Mouse (Mus musculus) neural tube, embryonic 13.5 days (tissue): ENCODE measurements around the gene Afdn. TPM values are rescaled to one million over a fixed set of nuclear protein-coding genes. Genes with fewer than 3 reads are reported as not detected.
"Not testable (repeated sequence)": the region's sequence is repeated elsewhere in the genome, so short reads cannot be mapped to it uniquely, and the experiment has no call there.

Source experiments
- ATAC-seq: fragments of 200-750 bp; cut with Nextera tagmentation; 2 replicates; pipeline ENCODE4 v1.8.0; 2017; ENCODE audit warnings: low read depth, mild to moderate bottlenecking, moderate TSS enrichment, moderate library complexity
- H3K27ac ChIP-seq: fragments of 300-500 bp; sonication (generic); replicated peaks from 2 replicates; pipeline ENCODE4 v1.5.1; 2015; ENCODE audit warnings: moderate library complexity, mild to moderate bottlenecking, inconsistent platforms
- H3K27me3 ChIP-seq: fragments of 300-500 bp; sonication (generic); 2 replicates; pipeline ENCODE4 v1.6.1; 2015; ENCODE audit warnings: mild to moderate bottlenecking, inconsistent platforms
- H3K36me3 ChIP-seq: fragments of 300-500 bp; sonication (generic); 2 replicates; pipeline ENCODE4 v1.6.1; 2015; ENCODE audit warnings: mild to moderate bottlenecking, inconsistent platforms
- H3K4me1 ChIP-seq: fragments of 300-500 bp; sonication (generic); replicated peaks from 2 replicates; pipeline ENCODE4 v1.6.1; 2015; ENCODE audit warnings: inconsistent platforms
- H3K4me2 ChIP-seq: fragments of 300-500 bp; sonication (generic); 2 replicates; pipeline ENCODE4 v1.6.1; 2015; ENCODE audit warnings: inconsistent platforms, mild to moderate bottlenecking, moderate library complexity
- H3K4me3 ChIP-seq: fragments of 300-500 bp; sonication (generic); 2 replicates; pipeline ENCODE4 v1.5.1; 2015; ENCODE audit warnings: mild to moderate bottlenecking, inconsistent platforms
- H3K9ac ChIP-seq: fragments of 300-500 bp; sonication (generic); 2 replicates; pipeline ENCODE4 v1.6.1; 2015; ENCODE audit warnings: moderate library complexity, mild to moderate bottlenecking, inconsistent platforms
- H3K9me3 ChIP-seq: fragments of 300-500 bp; sonication (generic); 2 replicates; pipeline ENCODE4 v1.6.1; 2016; ENCODE audit warnings: inconsistent platforms
- WGBS: fragments of 180-500 bp; shearing (Covaris S2); methylation state at CpG from one replicate; pipeline ENCODE4 v1.1.7; 2015; 5-methylcytosine and 5-hydroxymethylcytosine counted together
- polyA plus RNA-seq: library from polyadenylated mRNA; unstranded; fragments of >200 nt; fragmentation: Nextera tagmentation; extraction: Ambion mirVana; gene quantifications from 2 replicates; pipeline ENCODE4 v1.2.1, GENCODE M21; 2015

The Afdn gene
- polyA plus RNA-seq, 1 experiment from 2014 or later, result 127 TPM

DNA sequence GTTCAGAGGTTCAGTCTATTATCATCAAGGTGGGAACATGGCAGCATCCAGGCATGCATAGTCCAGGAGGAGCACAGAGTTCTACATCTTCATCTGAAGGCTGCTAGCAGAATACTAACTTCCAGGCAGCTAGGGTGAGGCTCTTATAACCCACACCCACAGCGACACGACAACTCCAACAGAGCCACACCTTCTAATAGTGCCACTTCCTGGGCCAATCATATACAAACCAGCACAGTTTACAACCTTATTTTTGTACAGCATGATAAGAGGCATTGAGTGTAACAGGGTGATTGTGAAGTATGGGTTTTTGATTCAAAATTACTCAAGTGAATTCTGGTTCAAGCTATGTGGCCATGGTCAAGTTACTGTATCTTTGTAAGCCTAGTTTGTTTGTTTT is 29.7 kb downstream of the Afdn start:
- H3K27me3 ChIP-seq, H3K4me3 ChIP-seq, H3K36me3 ChIP-seq, H3K4me2 ChIP-seq, H3K27ac ChIP-seq, ATAC-seq, H3K9ac ChIP-seq, H3K9me3 ChIP-seq: not testable (repeated sequence)
- 98% methylated on average over 2 of the region's 2 CpGs for WGBS
- H3K4me1 ChIP-seq, result peaks cover 12% of the 10 kb centered on the region

- Histone ChIP-seq H3K27me3 (no peaks in the 10 kb centered on the region), H3K4me3 (no peak overlapping the region), H3K27ac (no peak overlapping the region), H3K9ac (no peak overlapping the region), H3K4me1 (no peaks in the 10 kb centered on the region), H3K9me3 (no peaks in the 10 kb centered on the region), H3K36me3 (no peaks in the 10 kb centered on the region), H3K4me2 (no peak overlapping the region)
- ATAC-seq, result no peak
- 83% methylated on average over 1 of the region's 1 CpGs for WGBS
Measured at GRCm38 (mm10) chr17:13797691-13798090, 37.4 kb downstream of the Afdn start.

GRCm38 (mm10) chr17:13802836-13803408 is 42.6 kb downstream of the Afdn start:
- H3K4me3 ChIP-seq, result no peak overlapping the region
- no peak for ATAC-seq
- H3K27ac ChIP-seq, result no peak overlapping the region
- peaks cover 30% of the 10 kb centered on the region for H3K36me3 ChIP-seq
- 87% methylated on average over 2 of the region's 2 CpGs for WGBS
- no peaks in the 10 kb centered on the region for H3K27me3 ChIP-seq
- no peak overlapping the region for H3K4me2 ChIP-seq
- H3K4me1 ChIP-seq, result no peaks in the 10 kb centered on the region
- H3K9ac ChIP-seq, result no peak overlapping the region
- no peaks in the 10 kb centered on the region for H3K9me3 ChIP-seq

DNA sequence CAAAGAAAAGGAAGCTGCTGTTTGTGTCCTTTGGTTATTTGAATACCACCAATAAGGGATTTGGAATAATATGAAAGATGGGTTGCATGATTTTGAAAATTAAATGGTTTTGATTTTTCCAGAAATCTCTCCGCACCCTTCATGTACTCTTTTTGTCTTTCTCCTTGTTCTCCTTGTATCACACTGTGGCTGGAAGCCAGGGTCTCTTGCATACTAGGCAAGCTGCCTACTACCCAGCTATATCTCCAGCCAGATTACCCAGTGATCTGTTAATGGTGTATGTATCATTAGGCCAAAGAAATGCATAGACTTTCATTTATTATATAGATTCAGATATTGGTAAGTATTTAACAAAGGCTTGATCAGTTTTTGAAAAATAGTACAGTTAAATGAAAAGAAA is 45.7 kb downstream of the Afdn start:
- WGBS, result 97% methylated on average over 1 of the region's 1 CpGs
- H3K27ac ChIP-seq, result no peak overlapping the region
- no peaks in the 10 kb centered on the region for H3K9me3 ChIP-seq
- H3K4me3 ChIP-seq, result no peak overlapping the region
- H3K4me2 ChIP-seq, result no peak overlapping the region
- no peaks in the 10 kb centered on the region for H3K4me1 ChIP-seq
- H3K27me3 ChIP-seq, result no peaks in the 10 kb centered on the region
- H3K36me3 ChIP-seq, result peaks cover 53% of the 10 kb centered on the region
- no peak overlapping the region for H3K9ac ChIP-seq
- no peak for ATAC-seq

DNA sequence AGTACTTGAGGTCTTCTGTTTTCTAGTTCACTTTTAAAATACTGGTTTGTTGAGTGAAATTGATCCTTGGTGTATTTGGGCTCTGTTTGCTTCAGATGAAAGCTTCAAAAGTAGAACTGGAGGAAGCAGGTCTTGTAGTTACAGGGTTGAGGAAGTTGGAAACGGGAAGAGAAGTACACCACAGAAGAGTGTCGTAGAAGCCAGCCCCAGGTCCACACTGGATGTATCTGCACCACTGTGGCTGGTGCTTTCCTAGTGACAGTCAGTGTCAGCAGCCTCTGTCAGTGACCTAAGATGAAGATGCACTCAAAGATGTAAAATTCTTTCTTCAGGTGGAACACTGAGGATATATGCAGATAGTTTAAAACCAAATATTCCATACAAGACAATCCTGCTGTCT is 57.5 kb downstream of the Afdn start:
- WGBS, result 92% methylated on average over 2 of the region's 2 CpGs
- H3K9ac ChIP-seq, result no peak overlapping the region
- H3K4me1 ChIP-seq, result no peaks in the 10 kb centered on the region
- no peaks in the 10 kb centered on the region for H3K27me3 ChIP-seq
- no peaks in the 10 kb centered on the region for H3K9me3 ChIP-seq
- no peak for ATAC-seq
- no peak overlapping the region for H3K4me2 ChIP-seq
- H3K36me3 ChIP-seq, result peaks cover 35% of the 10 kb centered on the region
- H3K4me3 ChIP-seq, result no peak overlapping the region
- no peak overlapping the region for H3K27ac ChIP-seq

DNA sequence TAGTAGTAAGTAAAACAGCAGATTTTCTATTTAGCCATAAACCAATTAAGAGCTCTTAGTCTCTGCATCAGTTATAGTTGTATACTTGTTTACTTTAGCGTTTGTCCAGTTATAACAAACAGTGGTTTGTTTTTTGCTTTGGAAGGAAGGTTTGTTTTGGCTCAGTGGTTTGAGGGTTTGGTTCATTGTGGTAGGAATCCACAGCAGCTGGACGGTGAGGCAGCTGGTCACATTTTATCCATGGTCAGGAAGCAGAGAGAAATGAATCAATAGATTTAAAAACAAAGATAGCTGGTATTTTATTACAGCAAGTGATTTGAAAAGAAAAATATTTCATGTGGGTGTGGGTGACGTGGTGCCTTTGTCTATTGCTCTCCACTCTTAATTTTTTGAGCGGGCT is 59.0 kb downstream of the Afdn start:
- H3K27me3 ChIP-seq, result no peaks in the 10 kb centered on the region
- no peak overlapping the region for H3K4me2 ChIP-seq
- peaks cover 38% of the 10 kb centered on the region for H3K36me3 ChIP-seq
- no peak overlapping the region for H3K27ac ChIP-seq
- no peak overlapping the region for H3K4me3 ChIP-seq
- WGBS, result 92% methylated on average over 4 of the region's 4 CpGs
- no peak overlapping the region for H3K9ac ChIP-seq
- no peaks in the 10 kb centered on the region for H3K4me1 ChIP-seq
- no peaks in the 10 kb centered on the region for H3K9me3 ChIP-seq
- no peak for ATAC-seq

- no peak overlapping the region for H3K4me3 ChIP-seq
- no peak overlapping the region for H3K27ac ChIP-seq
- H3K4me1 ChIP-seq, result no peaks in the 10 kb centered on the region
- no peak overlapping the region for H3K4me2 ChIP-seq
- no peaks in the 10 kb centered on the region for H3K9me3 ChIP-seq
- peaks cover 42% of the 10 kb centered on the region for H3K36me3 ChIP-seq
- H3K27me3 ChIP-seq, result no peaks in the 10 kb centered on the region
- WGBS, result 98% methylated on average over 2 of the region's 2 CpGs
- H3K9ac ChIP-seq, result no peak overlapping the region
- ATAC-seq, result no peak
Measured at GRCm38 (mm10) chr17:13820676-13821075, 60.3 kb downstream of the Afdn start.

GRCm38 (mm10) chr17:13825421-13825820 is 65.1 kb downstream of the Afdn start:
- no peak for ATAC-seq
- no peak overlapping the region for H3K27ac ChIP-seq
- H3K9ac ChIP-seq, result no peak overlapping the region
- WGBS, result 86% methylated on average over 2 of the region's 2 CpGs
- H3K4me3 ChIP-seq, result no peak overlapping the region
- H3K4me1 ChIP-seq, result no peaks in the 10 kb centered on the region
- H3K36me3 ChIP-seq, result peaks cover 39% of the 10 kb centered on the region
- no peaks in the 10 kb centered on the region for H3K9me3 ChIP-seq
- H3K4me2 ChIP-seq, result no peak overlapping the region
- no peaks in the 10 kb centered on the region for H3K27me3 ChIP-seq

- H3K27me3 ChIP-seq, result no peaks in the 10 kb centered on the region
- H3K9me3 ChIP-seq, result no peaks in the 10 kb centered on the region
- no peak overlapping the region for H3K4me3 ChIP-seq
- H3K27ac ChIP-seq, result no peak overlapping the region
- ATAC-seq, result no peak
- peaks cover 62% of the 10 kb centered on the region for H3K36me3 ChIP-seq
- H3K9ac ChIP-seq, result no peak overlapping the region
- WGBS, result 96% methylated on average over 1 of the region's 1 CpGs
- H3K4me2 ChIP-seq, result no peak overlapping the region
- no peaks in the 10 kb centered on the region for H3K4me1 ChIP-seq
Measured at GRCm38 (mm10) chr17:13830234-13830633, 69.9 kb downstream of the Afdn start.

- peaks cover 62% of the 10 kb centered on the region for H3K36me3 ChIP-seq
- no peak overlapping the region for H3K9ac ChIP-seq
- peak; percentile 30; the same call in 1 of the 2 replicates for ATAC-seq
Measured at GRCm38 (mm10) chr17:13830636-13831341, 70.5 kb downstream of the Afdn start.

GRCm38 (mm10) chr17:13835876-13836275 is 75.5 kb downstream of the Afdn start:
- ATAC-seq, result 0 out of 2 replicates have a peak, but pooled peaks have one; percentile 19

More at GRCm38 (mm10) chr17:13830636-13831341, 70.5 kb downstream of the Afdn start:
- Histone ChIP-seq H3K4me2 (no peak overlapping the region), H3K4me3 (no peak overlapping the region), H3K27ac (no peak overlapping the region), H3K4me1 (no peaks in the 10 kb centered on the region), H3K27me3 (no peaks in the 10 kb centered on the region), H3K9me3 (no peaks in the 10 kb centered on the region)
- 89% methylated on average over 1 of the region's 1 CpGs for WGBS

DNA sequence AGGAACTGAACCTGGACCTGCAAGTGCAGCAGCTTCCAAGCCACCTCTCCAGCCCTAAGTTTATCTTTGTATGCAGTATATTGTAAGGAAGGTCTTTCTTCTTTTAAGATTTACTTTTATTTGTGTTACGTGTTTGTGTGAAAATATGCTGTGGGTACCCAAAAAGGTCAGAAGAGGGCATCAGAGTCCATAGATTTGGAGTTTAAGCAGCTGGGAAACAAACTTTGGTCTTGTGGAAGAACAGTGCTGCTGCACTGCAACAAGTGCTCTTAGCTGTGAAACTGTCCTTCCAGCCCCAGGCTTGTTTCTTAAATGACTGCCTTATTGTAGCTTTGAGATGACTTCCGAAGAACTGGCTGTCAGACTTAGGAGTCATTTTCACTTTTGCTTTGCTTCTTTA is 89.8 kb downstream of the Afdn start:
- Histone ChIP-seq H3K9me3 (no peaks in the 10 kb centered on the region), H3K9ac (no peak overlapping the region), H3K36me3 (peaks cover 74% of the 10 kb centered on the region), H3K4me2 (no peak overlapping the region), H3K4me3 (no peak overlapping the region), H3K27me3 (no peaks in the 10 kb centered on the region), H3K4me1 (0 out of 2 replicates have a peak, but pooled peaks cover 4% of the 10 kb centered on the region), H3K27ac (no peak overlapping the region)
- ATAC-seq, result no peak
- 89% methylated on average over 2 of the region's 2 CpGs for WGBS

More at GRCm38 (mm10) chr17:13835876-13836275, 75.5 kb downstream of the Afdn start:
- WGBS, result 84% methylated on average over 4 of the region's 4 CpGs
- H3K27ac ChIP-seq, result no peak overlapping the region
- H3K4me3 ChIP-seq, result no peak overlapping the region
- no peaks in the 10 kb centered on the region for H3K9me3 ChIP-seq
- H3K27me3 ChIP-seq, result no peaks in the 10 kb centered on the region
- peaks cover 41% of the 10 kb centered on the region for H3K36me3 ChIP-seq
- no peaks in the 10 kb centered on the region for H3K4me1 ChIP-seq
- no peak overlapping the region for H3K4me2 ChIP-seq
- no peak overlapping the region for H3K9ac ChIP-seq

DNA sequence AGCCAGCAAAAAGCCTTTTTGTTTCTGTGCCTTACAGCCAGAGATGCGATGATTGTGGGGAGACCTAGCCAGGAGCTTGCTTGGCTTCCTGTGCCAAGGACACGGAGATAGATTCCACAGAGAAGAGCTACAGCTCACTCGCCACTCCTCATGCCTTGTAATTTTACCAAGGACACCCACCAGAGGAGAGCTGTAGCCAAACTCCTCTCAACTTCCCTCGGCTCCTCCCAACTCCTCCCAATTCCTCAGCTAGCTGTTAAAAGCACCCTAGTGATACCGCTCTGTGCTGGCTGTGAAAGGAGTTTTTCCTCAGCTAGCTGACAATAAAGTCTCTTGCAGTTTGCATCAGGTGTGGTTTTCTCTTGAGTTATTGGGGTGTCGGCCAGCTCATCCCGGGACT is 93.5 kb downstream of the Afdn start:
- Histone ChIP-seq H3K27ac (0 out of 2 replicates have a peak overlapping the region, but pooled peaks have one; percentile 28), H3K36me3 (peaks cover 80% of the 10 kb centered on the region)
- H3K4me3 ChIP-seq, H3K4me2 ChIP-seq, H3K4me1 ChIP-seq, H3K27me3 ChIP-seq, ATAC-seq, H3K9me3 ChIP-seq, H3K9ac ChIP-seq: not testable (repeated sequence)
- WGBS, result 80% methylated on average over 7 of the region's 7 CpGs
